Mouse (Mus musculus) lung, postnatal 0 days (tissue): Measurements from ENCODE around the gene Hs6st3.

Experiments used
- CTCF ChIP-seq: IDR thresholded peaks from 2 replicates; pipeline ENCODE4 v1.5.1; 2016; ENCODE audit warnings: antibody characterized with exemption, mild to moderate bottlenecking
- EP300 ChIP-seq: IDR thresholded peaks from 2 replicates; pipeline ENCODE4 v1.6.1; 2016; ENCODE audit warnings: antibody characterized with exemption, mild to moderate bottlenecking, control low read depth

GRCm38 (mm10) chr14:119248001-119248607, 110.0 kb downstream of the Hs6st3 start:
- TF ChIP-seq CTCF (no peak), EP300 (no peak)
